Comparison of ENCODE assay signal across 15 mouse cellular contexts in genomic region chr3:119368931-119369330, GRCm38 (mm10).
A peak's percentile ranks its signal among the peaks of the same experiment; 100 is the strongest.
DNase-seq lines count a peak whose midpoint lies in the region; ATAC-seq and TF ChIP-seq lines count a peak whose summit lies in the region.
"Had no signal": no experiment of that assay in that cellular context is flagged by ENCODE, and none has a peak within 500 bp of the region (broad histone marks: within the 10 kb centered on the region; RNA-seq: fewer than 3 reads in every experiment).

No protein-coding gene starts in this region.

- H3K36me3 ChIP-seq in heart, postnatal 0 days (replicated peaks; ENCODE audit: control insufficient read depth, insufficient read depth, low read length): no peaks in the 10 kb centered on the region
- H3K36me3 ChIP-seq: limb, embryonic 12.5 days had no signal

- 43% methylated on average over 2 of the region's 2 CpGs for WGBS in heart, postnatal 0 days

- peak; percentile 16; the same call in 1 of the 2 replicates for TF ChIP-seq CTCF in heart, postnatal 0 days (IDR thresholded peaks at IDR 0.05; ENCODE audit: low read depth)
- TF ChIP-seq CTCF in brain, embryonic 14.5 days (IDR thresholded peaks at IDR 0.05; ENCODE audit: borderline replicate concordance, extremely low read depth, insufficient read depth, insufficient read length): peak; percentile 8; the same call in 1 of the 2 replicates

- H3K9ac ChIP-seq in heart, postnatal 0 days (replicated peaks; ENCODE audit: low read depth, low read length): no peak overlapping the region
- H3K9ac ChIP-seq: limb, embryonic 12.5 days had no signal

- ATAC-seq in heart, postnatal 0 days (ENCODE audit: insufficient read depth, low read depth): no peak
- no peak for ATAC-seq in CD4-positive, CD25-positive, alpha-beta regulatory T cell, adult 4 months

- H3K9me3 ChIP-seq in heart, postnatal 0 days (replicated peaks; ENCODE audit: control insufficient read depth, low read length): no peaks in the 10 kb centered on the region
- H3K9me3 ChIP-seq: limb, embryonic 12.5 days had no signal

- H3K4me1 ChIP-seq in heart, postnatal 0 days (ENCODE audit: control insufficient read depth, insufficient read depth): no peaks in the 10 kb centered on the region
- H3K4me1 ChIP-seq: limb, embryonic 12.5 days had no signal

- H3K27me3 ChIP-seq in heart, postnatal 0 days (ENCODE audit: control insufficient read depth, insufficient read depth, low read length): no peaks in the 10 kb centered on the region
- H3K27me3 ChIP-seq: limb, embryonic 12.5 days had no signal

- H3K4me2 ChIP-seq in heart, postnatal 0 days (ENCODE audit: low read depth, low read length): no peak overlapping the region
- H3K4me2 ChIP-seq: limb, embryonic 12.5 days had no signal

- DNase-seq in heart, postnatal 0 days (ENCODE audit: low spot score): no peak
- no peak for DNase-seq in heart, adult 9 months (ENCODE audit: low spot score in 2 of 2)
- DNase-seq in MN1 (ENCODE audit: low spot score): peak; percentile 36
- DNase-seq in brain, embryonic 14.5 days (ENCODE audit: low read depth): peak; percentile 70
- DNase-seq in cerebellum, postnatal 25 days: peak; percentile 68 to 70
- DNase-seq in gastrocnemius, adult 8-10 months (ENCODE audit: low spot score in 2 of 2): no peak
- DNase-seq in heart, postnatal 4 days: no peak
- DNase-seq: heart, adult 2 months; kidney, adult 8-10 months; layer of hippocampus, adult 9-11 months; lung, adult 2 months; right cerebral cortex, postnatal 4 days; thymus, postnatal 14 days had no signal

- H3K27ac ChIP-seq in heart, postnatal 0 days (ENCODE audit: low read depth): no peak overlapping the region
- H3K27ac ChIP-seq: heart, adult 2 months; limb, embryonic 12.5 days had no signal

- TF ChIP-seq POLR2A in brain, embryonic 14.5 days (IDR thresholded peaks at IDR 0.05; ENCODE audit: borderline replicate concordance, extremely low read depth, insufficient read depth, insufficient read length, poor library complexity, severe bottlenecking): no peak

- H3K4me3 ChIP-seq in heart, postnatal 0 days (ENCODE audit: low read depth, low read length): no peak overlapping the region
- H3K4me3 ChIP-seq: heart, adult 2 months; limb, embryonic 12.5 days had no signal

- TF ChIP-seq EP300 in heart, postnatal 0 days (IDR thresholded peaks at IDR 0.05; ENCODE audit: low read depth): no peak

Comparison
In these comparisons a context has a peak if more than half of its experiments do, and no peak if none do; other contexts are left out.
1. DNase-seq: peak in MN1 (single experiment), brain, embryonic 14.5 days (single experiment) and cerebellum, postnatal 25 days (2 of 2); none in heart, postnatal 0 days (single experiment), heart, adult 9 months (0 of 2), gastrocnemius, adult 8-10 months (0 of 2) and heart, postnatal 4 days (single experiment).